Mouse (Mus musculus): ENCODE results near the gene Cnpy1. TPM values are rescaled to one million over a fixed set of nuclear protein-coding genes. Genes with fewer than 3 reads are reported as not detected.

Cnpy1 gene
- polyA plus RNA-seq, 2 experiments = 0.09 TPM; not detected in 1

DNA sequence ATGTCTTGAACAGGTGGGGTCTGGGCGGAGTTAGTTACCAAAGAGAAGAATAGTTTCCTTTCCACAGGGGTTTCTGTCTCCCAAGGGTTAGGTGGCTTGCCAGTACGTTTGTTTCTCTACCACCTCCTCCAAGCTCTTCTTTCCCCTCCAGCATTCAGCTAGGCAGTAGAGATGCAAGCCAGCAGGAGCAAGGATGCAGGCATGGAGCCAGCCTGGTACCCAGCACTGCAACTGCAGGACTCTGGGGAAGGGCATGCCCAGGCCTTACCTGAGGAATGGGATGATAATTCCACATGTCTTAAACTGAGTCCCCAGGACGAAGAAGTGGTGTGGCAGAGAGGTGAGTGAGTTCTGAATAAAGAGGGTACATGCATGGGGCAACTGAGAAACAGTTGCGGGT is 12.2 kb upstream of the Cnpy1 start:
- 49% methylated on average over 4 of the region's 4 CpGs for WGBS (ENCODE audit: insufficient replicate concordance)
- no peaks in the 10 kb centered on the region for H3K9me3 ChIP-seq (ENCODE audit: control insufficient read depth, low read length)
- H3K36me3 ChIP-seq (replicated peaks; ENCODE audit: control insufficient read depth, insufficient read depth, low read depth) = no peaks in the 10 kb centered on the region
- H3K27ac ChIP-seq = no peak overlapping the region
- H3K9ac ChIP-seq (replicated peaks) = no peak overlapping the region
- no peaks in the 10 kb centered on the region for H3K27me3 ChIP-seq (ENCODE audit: control insufficient read depth, insufficient read depth, low read length)
- H3K4me2 ChIP-seq (ENCODE audit: low read depth) = no peak overlapping the region
- no peaks in the 10 kb centered on the region for H3K4me1 ChIP-seq (replicated peaks; ENCODE audit: control insufficient read depth in 2 of 2, insufficient read depth in 2 of 2, low read length in 1 of 2)
- ATAC-seq (ENCODE audit: insufficient read depth) (no peak), DNase-seq (ENCODE audit: low read depth in 3 of 3, low spot score in 3 of 3) (no peak)
- TF ChIP-seq EP300 (IDR thresholded peaks at IDR 0.05; ENCODE audit: low read depth) = no peak
- no peak for TF ChIP-seq CTCF (IDR thresholded peaks at IDR 0.05; ENCODE audit: low read depth)
- H3K4me3 ChIP-seq (ENCODE audit: insufficient read depth in 1 of 2, low read depth in 2 of 2, low read length in 2 of 2) = no peak overlapping the region

DNA sequence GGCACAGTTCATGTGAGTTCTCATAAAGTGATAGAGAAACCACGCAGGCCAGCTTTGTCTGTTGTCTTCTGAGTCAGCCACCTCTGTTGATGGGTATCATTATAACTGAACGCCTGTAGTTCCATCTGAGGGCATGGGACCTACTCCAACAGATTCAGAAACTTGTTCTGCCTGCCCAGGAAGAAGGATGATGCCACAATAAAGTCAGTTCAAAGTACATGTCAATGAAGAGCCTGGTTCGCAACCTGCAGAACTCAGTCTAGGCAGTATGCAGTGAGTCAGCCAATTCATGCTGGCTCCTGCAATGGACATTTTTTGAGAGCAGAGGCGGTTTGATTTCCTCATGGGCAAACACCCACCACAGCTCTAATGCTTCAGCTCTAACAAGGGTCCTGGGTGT is 7.4 kb upstream of the Cnpy1 start:
- no peaks in the 10 kb centered on the region for H3K4me1 ChIP-seq (replicated peaks; ENCODE audit: control insufficient read depth in 2 of 2, insufficient read depth in 2 of 2, low read length in 1 of 2)
- DNase-seq (ENCODE audit: low read depth in 3 of 3, low spot score in 3 of 3) (no peak), ATAC-seq (ENCODE audit: insufficient read depth) (no peak)
- H3K27ac ChIP-seq = no peak overlapping the region
- H3K9ac ChIP-seq (replicated peaks) = no peak overlapping the region
- 57% methylated on average over 4 of the region's 4 CpGs for WGBS (ENCODE audit: insufficient replicate concordance)
- no peaks in the 10 kb centered on the region for H3K27me3 ChIP-seq (ENCODE audit: control insufficient read depth, insufficient read depth, low read length)
- no peak overlapping the region for H3K4me2 ChIP-seq (ENCODE audit: low read depth)
- no peaks in the 10 kb centered on the region for H3K36me3 ChIP-seq (replicated peaks; ENCODE audit: control insufficient read depth, insufficient read depth, low read depth)
- TF ChIP-seq EP300 (IDR thresholded peaks at IDR 0.05; ENCODE audit: low read depth) (no peak), CTCF (IDR thresholded peaks at IDR 0.05; ENCODE audit: low read depth) (no peak)
- H3K9me3 ChIP-seq (ENCODE audit: control insufficient read depth, low read length) = no peaks in the 10 kb centered on the region
- no peak overlapping the region for H3K4me3 ChIP-seq (ENCODE audit: insufficient read depth in 1 of 2, low read depth in 2 of 2, low read length in 2 of 2)

DNA sequence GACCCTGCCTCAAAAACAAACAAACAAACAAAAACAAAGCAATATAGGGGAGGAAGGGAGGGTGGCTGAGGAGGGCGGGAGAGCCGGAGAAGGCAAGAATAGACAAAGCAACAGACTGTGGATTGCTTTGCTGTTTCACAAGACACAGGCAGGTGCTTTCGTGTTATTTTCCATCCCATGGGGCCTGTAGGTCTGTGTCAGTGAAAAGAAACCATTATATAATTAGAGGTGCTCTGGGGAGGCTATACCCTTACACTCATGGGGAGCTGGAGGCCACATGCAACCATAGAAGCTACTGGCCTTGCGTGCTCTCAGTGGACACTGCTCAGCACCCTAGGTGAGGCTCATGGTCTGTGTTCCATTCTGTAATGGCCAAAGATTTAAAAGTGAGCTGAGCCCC is 6.7 kb upstream of the Cnpy1 start:
- TF ChIP-seq CTCF (IDR thresholded peaks at IDR 0.05; ENCODE audit: low read depth) (no peak), EP300 (IDR thresholded peaks at IDR 0.05; ENCODE audit: low read depth) (no peak)
- H3K9me3 ChIP-seq (ENCODE audit: control insufficient read depth, low read length) = no peaks in the 10 kb centered on the region
- WGBS (ENCODE audit: insufficient replicate concordance) = 55% methylated on average over 4 of the region's 4 CpGs

DNA sequence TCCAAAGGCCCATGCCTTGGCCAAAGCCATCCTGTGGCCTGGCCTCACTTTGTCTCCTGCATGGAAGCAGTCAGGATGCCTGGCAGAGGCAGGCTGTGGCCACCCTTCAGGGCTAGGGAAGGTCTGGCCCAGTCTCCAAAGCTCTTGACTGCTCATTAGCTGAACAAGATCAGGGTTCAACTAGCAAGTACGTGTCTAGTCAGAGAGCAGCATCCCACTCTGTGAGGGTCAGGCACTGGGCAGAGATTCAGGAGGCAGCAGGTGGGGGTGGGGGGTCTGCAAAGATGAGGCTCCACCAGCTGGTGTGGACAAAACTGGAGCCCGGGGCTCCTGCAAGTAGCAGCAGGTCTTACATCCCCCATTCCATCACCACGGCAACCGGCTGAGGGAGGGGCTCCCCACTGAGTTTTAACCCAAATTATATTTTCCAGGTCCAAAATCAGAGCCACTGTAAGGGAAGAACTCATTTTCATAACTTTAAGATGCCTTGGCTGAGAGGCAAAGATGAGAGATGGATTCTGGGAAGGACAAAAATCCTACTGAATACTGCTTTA is 5.7 kb upstream of the Cnpy1 start:
- H3K4me1 ChIP-seq (replicated peaks; ENCODE audit: control insufficient read depth in 2 of 2, insufficient read depth in 2 of 2, low read length in 1 of 2) = no peaks in the 10 kb centered on the region
- ATAC-seq (ENCODE audit: insufficient read depth) (no peak), DNase-seq (ENCODE audit: low read depth in 3 of 3, low spot score in 3 of 3) (no peak)
- H3K4me3 ChIP-seq (ENCODE audit: insufficient read depth in 1 of 2, low read depth in 2 of 2, low read length in 2 of 2) = no peak overlapping the region
- no peak for TF ChIP-seq CTCF (IDR thresholded peaks at IDR 0.05; ENCODE audit: low read depth)
- no peak for TF ChIP-seq EP300 (IDR thresholded peaks at IDR 0.05; ENCODE audit: low read depth)
- WGBS (ENCODE audit: insufficient replicate concordance) = 55% methylated on average over 4 of the region's 4 CpGs
- H3K27me3 ChIP-seq (ENCODE audit: control insufficient read depth, insufficient read depth, low read length) = no peaks in the 10 kb centered on the region
- H3K36me3 ChIP-seq (replicated peaks; ENCODE audit: control insufficient read depth, insufficient read depth, low read depth) = no peaks in the 10 kb centered on the region
- no peaks in the 10 kb centered on the region for H3K9me3 ChIP-seq (ENCODE audit: control insufficient read depth, low read length)
- no peak overlapping the region for H3K9ac ChIP-seq (replicated peaks)
- H3K4me2 ChIP-seq (ENCODE audit: low read depth) = no peak overlapping the region
- no peak overlapping the region for H3K27ac ChIP-seq

More for the DNA sequence above, 6.7 kb upstream of the Cnpy1 start:
- no peaks in the 10 kb centered on the region for H3K4me1 ChIP-seq (replicated peaks; ENCODE audit: control insufficient read depth in 2 of 2, insufficient read depth in 2 of 2, low read length in 1 of 2)
- no peak for DNase-seq (ENCODE audit: low read depth in 3 of 3, low spot score in 3 of 3)
- no peak overlapping the region for H3K27ac ChIP-seq
- H3K4me2 ChIP-seq (ENCODE audit: low read depth) = no peak overlapping the region
- no peak overlapping the region for H3K4me3 ChIP-seq (ENCODE audit: insufficient read depth in 1 of 2, low read depth in 2 of 2, low read length in 2 of 2)
- no peaks in the 10 kb centered on the region for H3K36me3 ChIP-seq (replicated peaks; ENCODE audit: control insufficient read depth, insufficient read depth, low read depth)
- no peaks in the 10 kb centered on the region for H3K27me3 ChIP-seq (ENCODE audit: control insufficient read depth, insufficient read depth, low read length)
- no peak for ATAC-seq (ENCODE audit: insufficient read depth)
- H3K9ac ChIP-seq (replicated peaks) = no peak overlapping the region

DNA sequence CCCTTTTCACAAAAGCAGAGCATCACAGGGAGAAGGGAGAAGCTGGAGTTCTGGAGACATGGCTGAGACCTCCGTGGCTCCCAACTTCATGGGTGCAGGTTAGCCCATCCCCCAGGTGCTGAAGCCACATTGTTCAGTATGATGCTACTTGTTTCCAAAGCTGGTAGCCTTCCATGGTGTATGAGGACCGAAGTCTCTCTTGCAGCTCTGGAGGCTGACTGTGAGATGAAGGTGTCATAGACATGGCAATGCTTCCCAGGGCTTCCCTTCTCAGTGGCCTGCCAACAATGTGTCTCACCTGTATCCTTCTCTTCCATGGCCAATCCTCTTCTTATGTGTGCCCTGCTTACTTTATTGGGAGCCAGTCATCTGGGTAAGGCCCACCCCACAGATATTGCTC is 4.9 kb upstream of the Cnpy1 start:
- no peaks in the 10 kb centered on the region for H3K27me3 ChIP-seq (ENCODE audit: control insufficient read depth, insufficient read depth, low read length)
- TF ChIP-seq EP300 (IDR thresholded peaks at IDR 0.05; ENCODE audit: low read depth) (no peak), CTCF (IDR thresholded peaks at IDR 0.05; ENCODE audit: low read depth) (no peak)
- no peak overlapping the region for H3K4me2 ChIP-seq (ENCODE audit: low read depth)
- H3K36me3 ChIP-seq (replicated peaks; ENCODE audit: control insufficient read depth, insufficient read depth, low read depth) = no peaks in the 10 kb centered on the region
- no peak overlapping the region for H3K4me3 ChIP-seq (ENCODE audit: insufficient read depth in 1 of 2, low read depth in 2 of 2, low read length in 2 of 2)
- no peaks in the 10 kb centered on the region for H3K9me3 ChIP-seq (ENCODE audit: control insufficient read depth, low read length)
- no peaks in the 10 kb centered on the region for H3K4me1 ChIP-seq (replicated peaks; ENCODE audit: control insufficient read depth in 2 of 2, insufficient read depth in 2 of 2, low read length in 1 of 2)
- no peak overlapping the region for H3K9ac ChIP-seq (replicated peaks)
- WGBS (ENCODE audit: insufficient replicate concordance) = 60% methylated on average over 2 of the region's 2 CpGs
- no peak for ATAC-seq (ENCODE audit: insufficient read depth)
- no peak overlapping the region for H3K27ac ChIP-seq
- no peak for DNase-seq (ENCODE audit: low read depth in 3 of 3, low spot score in 3 of 3)

All from liver, embryonic 14.5 days (tissue).